Comparison of ENCODE assay signal across 19 mouse cellular contexts in genomic region chr4:156058826-156059225, GRCm38 (mm10). TPM values are rescaled to one million over a fixed set of nuclear protein-coding genes. Genes with fewer than 3 reads are reported as not detected.
A peak's percentile ranks its signal among the peaks of the same experiment; 100 is the strongest.
DNase-seq lines count a peak whose midpoint lies in the region; ATAC-seq and TF ChIP-seq lines count a peak whose summit lies in the region.
"Had no signal": no experiment of that assay in that cellular context is flagged by ENCODE, and none has a peak within 500 bp of the region (broad histone marks: within the 10 kb centered on the region; RNA-seq: fewer than 3 reads in every experiment).

No protein-coding gene starts in this region.

- no peaks in the 10 kb centered on the region for H3K27me3 ChIP-seq in kidney, embryonic 14.5 days (ENCODE audit: control insufficient read depth, insufficient read depth, low read length)
- H3K27me3 ChIP-seq in E14TG2a.4 (ENCODE audit: insufficient read depth, low read length): no peaks in the 10 kb centered on the region
- 0 out of 2 replicates have a peak, but pooled peaks cover 4% of the 10 kb centered on the region for H3K27me3 ChIP-seq in embryonic facial prominence, embryonic 10.5 days (replicated peaks; ENCODE audit: low read depth, poor library complexity, severe bottlenecking)
- H3K27me3 ChIP-seq in limb, embryonic 11.5 days (ENCODE audit: control insufficient read depth, insufficient read depth, low read length): no peaks in the 10 kb centered on the region
- 0 out of 2 replicates have a peak, but pooled peaks cover 2% of the 10 kb centered on the region for H3K27me3 ChIP-seq in liver, embryonic 11.5 days (replicated peaks; ENCODE audit: control insufficient read depth, insufficient read depth, low read length)
- H3K27me3 ChIP-seq: neural tube, embryonic 15.5 days had no signal

- peak overlapping the region; percentile 62 for H3K9ac ChIP-seq in kidney, embryonic 14.5 days (ENCODE audit: low read depth, low read length)
- no peak overlapping the region for H3K9ac ChIP-seq in limb, embryonic 11.5 days (ENCODE audit: low read length)
- no peak overlapping the region for H3K9ac ChIP-seq in liver, embryonic 11.5 days (ENCODE audit: low read depth, low read length)
- H3K9ac ChIP-seq: neural tube, embryonic 15.5 days had no signal

- H3K4me1 ChIP-seq in kidney, embryonic 14.5 days (ENCODE audit: control insufficient read depth, insufficient read depth, low read length): no peaks in the 10 kb centered on the region
- H3K4me1 ChIP-seq in E14TG2a.4 (replicated peaks; ENCODE audit: low read depth, low read length): peaks cover 67% of the 10 kb centered on the region
- peaks cover 11% of the 10 kb centered on the region for H3K4me1 ChIP-seq in embryonic facial prominence, embryonic 10.5 days
- 0 out of 2 replicates have a peak, but pooled peaks cover 3% of the 10 kb centered on the region for H3K4me1 ChIP-seq in limb, embryonic 11.5 days (ENCODE audit: control insufficient read depth, insufficient read depth, low read length)
- no peaks in the 10 kb centered on the region for H3K4me1 ChIP-seq in liver, embryonic 11.5 days (replicated peaks; ENCODE audit: control insufficient read depth, insufficient read depth, low read length)

- H3K9me3 ChIP-seq in kidney, embryonic 14.5 days (ENCODE audit: control insufficient read depth, low read length): no peaks in the 10 kb centered on the region
- H3K9me3 ChIP-seq in E14TG2a.4 (ENCODE audit: low read length): no peaks in the 10 kb centered on the region
- no peaks in the 10 kb centered on the region for H3K9me3 ChIP-seq in embryonic facial prominence, embryonic 10.5 days
- no peaks in the 10 kb centered on the region for H3K9me3 ChIP-seq in limb, embryonic 11.5 days (ENCODE audit: control insufficient read depth, low read length)
- no peaks in the 10 kb centered on the region for H3K9me3 ChIP-seq in liver, embryonic 11.5 days (ENCODE audit: control insufficient read depth, low read length)
- H3K9me3 ChIP-seq: neural tube, embryonic 15.5 days had no signal

- H3K27ac ChIP-seq in kidney, embryonic 14.5 days (ENCODE audit: low read depth, low read length): peak overlapping the region; percentile 93
- H3K27ac ChIP-seq in embryonic facial prominence, embryonic 10.5 days (replicated peaks): peak overlapping the region; percentile 77
- no peak overlapping the region for H3K27ac ChIP-seq in limb, embryonic 11.5 days (replicated peaks; ENCODE audit: low read depth, low read length)
- H3K27ac ChIP-seq in liver, embryonic 11.5 days (ENCODE audit: low read depth, low read length): no peak overlapping the region
- H3K27ac ChIP-seq: hindbrain, postnatal 0 days; neural tube, embryonic 15.5 days had no signal

- TF ChIP-seq CTCF in E14TG2a.4 (conservative IDR thresholded peaks at IDR 0.05; ENCODE audit: low read length): no peak

- WGBS in kidney, embryonic 14.5 days: 63% methylated on average over 9 of the region's 9 CpGs
- WGBS in embryonic facial prominence, embryonic 10.5 days: 74% methylated on average over 9 of the region's 9 CpGs
- 79% methylated on average over 9 of the region's 9 CpGs for WGBS in limb, embryonic 11.5 days
- 63% methylated on average over 9 of the region's 9 CpGs for WGBS in liver, embryonic 11.5 days

- H3K4me3 ChIP-seq in kidney, embryonic 14.5 days (ENCODE audit: low read length): peak overlapping the region; percentile 40
- peak overlapping the region; percentile 76 for H3K4me3 ChIP-seq in E14TG2a.4 (replicated peaks; ENCODE audit: low read length)
- H3K4me3 ChIP-seq in embryonic facial prominence, embryonic 10.5 days: peak overlapping the region; percentile 50
- H3K4me3 ChIP-seq in limb, embryonic 11.5 days (ENCODE audit: low read depth, low read length): peak overlapping the region; percentile 3; the same call in 1 of the 2 replicates
- no peak overlapping the region for H3K4me3 ChIP-seq in liver, embryonic 11.5 days (ENCODE audit: low read depth, low read length)
- H3K4me3 ChIP-seq: neural tube, embryonic 15.5 days had no signal

- peak overlapping the region; percentile 44 for H3K4me2 ChIP-seq in kidney, embryonic 14.5 days (replicated peaks; ENCODE audit: low read depth, low read length)
- no peak overlapping the region for H3K4me2 ChIP-seq in limb, embryonic 11.5 days (ENCODE audit: low read depth, severe bottlenecking)
- H3K4me2 ChIP-seq in liver, embryonic 11.5 days: no peak overlapping the region
- H3K4me2 ChIP-seq: neural tube, embryonic 15.5 days had no signal

- no peak for DNase-seq in kidney, postnatal 14 days
- no peak for DNase-seq in embryonic facial prominence, embryonic 10.5 days (ENCODE audit: low spot score)
- no peak for DNase-seq in limb, embryonic 11.5 days (ENCODE audit: low spot score)
- no peak for DNase-seq in liver, embryonic 11.5 days (ENCODE audit: low spot score)
- DNase-seq in layer of hippocampus, adult 11-12 months (ENCODE audit: low spot score): no peak
- no peak for DNase-seq in layer of hippocampus, postnatal 14 days (ENCODE audit: low spot score in 2 of 2)
- DNase-seq: adrenal gland, adult 8-10 months; cerebellum, adult 9-11 months; gastrocnemius, postnatal 10 days; layer of hippocampus, adult 9-11 months; liver had no signal

- no peak for ATAC-seq in kidney, embryonic 14.5 days (ENCODE audit: low FRiP score, low TSS enrichment)
- no peak for ATAC-seq in limb, embryonic 11.5 days (ENCODE audit: insufficient number of reproducible peaks, low FRiP score, low TSS enrichment, low read depth)
- no peak for ATAC-seq in liver, embryonic 11.5 days (replicated peaks; ENCODE audit: low FRiP score)
- ATAC-seq: CD4-positive, CD25-positive, alpha-beta regulatory T cell, adult 4 months; forebrain, embryonic 16.5 days; hindbrain, postnatal 0 days had no signal

- no peaks in the 10 kb centered on the region for H3K36me3 ChIP-seq in kidney, embryonic 14.5 days (ENCODE audit: control insufficient read depth, insufficient read depth, low read length)
- H3K36me3 ChIP-seq in E14TG2a.4 (ENCODE audit: insufficient read depth, low read length): peaks cover 30% of the 10 kb centered on the region
- no peaks in the 10 kb centered on the region; the same call in 1 of the 2 replicates for H3K36me3 ChIP-seq in embryonic facial prominence, embryonic 10.5 days (replicated peaks)
- no peaks in the 10 kb centered on the region for H3K36me3 ChIP-seq in limb, embryonic 11.5 days (ENCODE audit: control insufficient read depth, insufficient read depth, low read length)
- no peaks in the 10 kb centered on the region for H3K36me3 ChIP-seq in liver, embryonic 11.5 days (ENCODE audit: control insufficient read depth, insufficient read depth, low read length)
- H3K36me3 ChIP-seq: neural tube, embryonic 15.5 days had no signal

RNA-seq across cellular contexts. Expression of gene Ttll10, which starts 0.4 kb away (rescaled TPM):
- polyA plus RNA-seq in kidney, embryonic 14.5 days (2014; fragmentation: Nextera tagmentation; extraction: Ambion mirVana): 3.5 and 6.0 TPM in 2 replicates
- 0.69 and 0.95 TPM in 2 replicates for polyA plus RNA-seq in embryonic facial prominence, embryonic 10.5 days (2016; fragmentation: Nextera tagmentation; extraction: Ambion mirVana)
- 0.33 and 0.55 TPM in 2 replicates for polyA plus RNA-seq in limb, embryonic 11.5 days (2014; fragmentation: Nextera tagmentation; extraction: Ambion mirVana)
- polyA plus RNA-seq in liver, embryonic 11.5 days (2014; fragmentation: Nextera tagmentation; extraction: Ambion mirVana): 0.12 and 0.56 TPM in 2 replicates
- under 1 TPM in 1 of 2 experiments, not detected in 1; 0.14 TPM for total RNA-seq in layer of hippocampus, postnatal 14 days (2021)
- total RNA-seq: gastrocnemius, postnatal 10 days; megakaryocyte progenitor cell, adult 5-6 weeks had no signal
- polyA plus RNA-seq: forebrain, embryonic 16.5 days; midbrain, postnatal 0 days; neural tube, embryonic 15.5 days had no signal

RNA-seq across cellular contexts. Expression of gene Tnfrsf18, which starts 32.9 kb away (rescaled TPM):
- polyA plus RNA-seq in kidney, embryonic 14.5 days (2014; fragmentation: Nextera tagmentation; extraction: Ambion mirVana): 2.3 and 2.8 TPM in 2 replicates
- 1.2 and 1.4 TPM in 2 replicates for polyA plus RNA-seq in embryonic facial prominence, embryonic 10.5 days (2016; fragmentation: Nextera tagmentation; extraction: Ambion mirVana)
- 0.62 and 0.65 TPM in 2 replicates for polyA plus RNA-seq in limb, embryonic 11.5 days (2014; fragmentation: Nextera tagmentation; extraction: Ambion mirVana)
- 0.92 and 1.0 TPM in 2 replicates for polyA plus RNA-seq in liver, embryonic 11.5 days (2014; fragmentation: Nextera tagmentation; extraction: Ambion mirVana)
- not detected for total RNA-seq in layer of hippocampus, postnatal 14 days (2021)
- total RNA-seq: midbrain, postnatal 0 days had no signal

RNA-seq across cellular contexts. Expression of gene Tnfrsf4, which starts 45.2 kb away (rescaled TPM):
- 0.76 and 0.77 TPM in 2 replicates for polyA plus RNA-seq in kidney, embryonic 14.5 days (2014; fragmentation: Nextera tagmentation; extraction: Ambion mirVana)
- 1.1 and 1.4 TPM in 2 replicates for polyA plus RNA-seq in embryonic facial prominence, embryonic 10.5 days (2016; fragmentation: Nextera tagmentation; extraction: Ambion mirVana)
- polyA plus RNA-seq in limb, embryonic 11.5 days (2014; fragmentation: Nextera tagmentation; extraction: Ambion mirVana): 0.29 and 0.58 TPM in 2 replicates
- 0.85 TPM in 1 of 2 replicates, not detected in the other for polyA plus RNA-seq in liver, embryonic 11.5 days (2014; fragmentation: Nextera tagmentation; extraction: Ambion mirVana)
- 1 to 10 TPM; 1.0 to 1.1 TPM for total RNA-seq in layer of hippocampus, postnatal 14 days (2021)

RNA-seq across cellular contexts. Expression of gene 9430015G10Rik, which starts 51.0 kb away (rescaled TPM):
- 30.2 and 47.3 TPM in 2 replicates for polyA plus RNA-seq in kidney, embryonic 14.5 days (2014; fragmentation: Nextera tagmentation; extraction: Ambion mirVana)
- polyA plus RNA-seq in embryonic facial prominence, embryonic 10.5 days (2016; fragmentation: Nextera tagmentation; extraction: Ambion mirVana): 73.9 and 76.9 TPM in 2 replicates
- 61.9 and 71.4 TPM in 2 replicates for polyA plus RNA-seq in limb, embryonic 11.5 days (2014; fragmentation: Nextera tagmentation; extraction: Ambion mirVana)
- polyA plus RNA-seq in liver, embryonic 11.5 days (2014; fragmentation: Nextera tagmentation; extraction: Ambion mirVana): 34.5 and 39.4 TPM in 2 replicates
- 10 to 100 TPM; 23.8 to 26.6 TPM for total RNA-seq in layer of hippocampus, postnatal 14 days (2021)

Comparison
In these comparisons a context has a peak if more than half of its experiments do, and no peak if none do; other contexts are left out.
1. H3K27ac ChIP-seq: peak in kidney, embryonic 14.5 days (single experiment) and embryonic facial prominence, embryonic 10.5 days (single experiment); none in limb, embryonic 11.5 days (single experiment) and liver, embryonic 11.5 days (single experiment).